9 mouse cellular contexts compared by ENCODE assay signal in the genomic region with DNA sequence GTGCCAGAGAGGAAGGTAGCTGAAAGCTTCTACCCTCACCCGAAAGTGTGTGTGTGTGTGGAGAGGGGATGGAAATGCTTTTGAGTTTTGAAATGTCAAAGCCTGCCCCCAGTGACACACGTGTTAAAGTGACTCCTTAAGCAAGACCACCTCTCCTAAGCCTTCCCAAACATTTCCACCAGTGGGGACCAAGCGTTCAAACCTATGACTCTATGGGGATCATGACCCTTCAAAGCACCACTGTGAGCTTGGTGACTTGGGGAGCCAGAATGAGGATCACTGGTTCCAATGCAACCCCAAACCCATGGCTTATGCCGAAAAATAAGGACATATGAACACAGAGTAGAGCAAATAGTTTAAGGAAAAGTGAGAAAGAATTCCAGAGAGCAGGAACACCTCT. TPM values are rescaled to one million over a fixed set of nuclear protein-coding genes. Genes with fewer than 3 reads are reported as not detected.
"Had no signal": no experiment of that assay in that cellular context is flagged by ENCODE, and none has a peak within 500 bp of the region (broad histone marks: within the 10 kb centered on the region; RNA-seq: fewer than 3 reads in every experiment).

No protein-coding gene starts in this region.

- DNase-seq: kidney, postnatal 14 days; left cerebral cortex, postnatal 4 days; midbrain, embryonic 14.5 days; thymus, adult 18-20 months; thymus, postnatal 36 days had no signal

- H3K4me3 ChIP-seq: limb, embryonic 12.5 days; limb, embryonic 15.5 days had no signal

- H3K27ac ChIP-seq: limb, embryonic 12.5 days; limb, embryonic 15.5 days had no signal

- H3K9ac ChIP-seq: limb, embryonic 12.5 days; limb, embryonic 15.5 days had no signal

- H3K27me3 ChIP-seq: limb, embryonic 12.5 days; limb, embryonic 15.5 days had no signal

- H3K4me2 ChIP-seq: limb, embryonic 12.5 days; limb, embryonic 15.5 days; midbrain, embryonic 11.5 days had no signal

- H3K4me1 ChIP-seq: limb, embryonic 12.5 days had no signal

- H3K9me3 ChIP-seq: limb, embryonic 12.5 days; limb, embryonic 15.5 days had no signal

- H3K36me3 ChIP-seq: limb, embryonic 12.5 days; limb, embryonic 15.5 days had no signal

RNA-seq across cellular contexts. Expression of a gene that starts 33.7 kb away (rescaled TPM):
- total RNA-seq: megakaryocyte-erythroid progenitor cell, adult 5-6 weeks had no signal
